Mouse (Mus musculus) midbrain, embryonic 11.5 days (tissue): ENCODE data around the gene Igsf9. TPM values are rescaled to one million over a fixed set of nuclear protein-coding genes. Genes with fewer than 3 reads are reported as not detected.

Experiments used
- ATAC-seq: fragments of 200-750 bp; cut with Nextera tagmentation; 2 replicates; pipeline ENCODE4 v1.8.0; 2017; ENCODE audit warnings: moderate TSS enrichment, moderate library complexity; ENCODE audit not compliant: low FRiP score
- DNase-seq: peaks from one replicate; pipeline ENCODE4 v3.0.0; 2015; ENCODE audit warnings: low spot score; ENCODE audit errors: missing footprints
- H3K27ac ChIP-seq: fragments of 300-500 bp; sonication (generic); 2 replicates; pipeline ENCODE4 v1.5.1; 2014; ENCODE audit warnings: low read depth, low read length
- H3K27me3 ChIP-seq: fragments of 300-500 bp; sonication (generic); 2 replicates; pipeline ENCODE4 v1.6.1; 2014; ENCODE audit warnings: mild to moderate bottlenecking, low read length, moderate library complexity, mixed read lengths; ENCODE audit not compliant: control insufficient read depth, insufficient read depth
- H3K36me3 ChIP-seq: fragments of 300-500 bp; sonication (generic); 2 replicates; pipeline ENCODE4 v1.6.1; 2014; ENCODE audit warnings: mild to moderate bottlenecking, low read length, moderate library complexity, mixed read lengths; ENCODE audit not compliant: control insufficient read depth, insufficient read depth
- H3K4me1 ChIP-seq: fragments of 300-500 bp; sonication (generic); 2 replicates; pipeline ENCODE4 v1.6.1; 2014; ENCODE audit warnings: low read length; ENCODE audit not compliant: control insufficient read depth, insufficient read depth
- H3K4me2 ChIP-seq: fragments of 300-500 bp; sonication (generic); 2 replicates; pipeline ENCODE4 v1.6.1; 2014; ENCODE audit warnings: mild to moderate bottlenecking, moderate library complexity
- H3K4me3 ChIP-seq: fragments of 300-500 bp; sonication (generic); 2 replicates; pipeline ENCODE4 v1.5.1; 2014; ENCODE audit warnings: low read depth, low read length
- H3K9ac ChIP-seq: fragments of 300-500 bp; sonication (generic); 2 replicates; pipeline ENCODE4 v1.6.1; 2014; ENCODE audit warnings: low read length
- H3K9me3 ChIP-seq: fragments of 300-500 bp; sonication (generic); 2 replicates; pipeline ENCODE4 v1.6.1; 2016; ENCODE audit warnings: low read length; ENCODE audit not compliant: control insufficient read depth
- WGBS: fragments of 180-500 bp; shearing (Covaris S2); extraction: QIAGEN DNeasy Blood & Tissue Kit; methylation state at CpG from one replicate; pipeline ENCODE4 v1.1.7; 2014; 5-methylcytosine and 5-hydroxymethylcytosine counted together
- polyA plus RNA-seq: library from polyadenylated mRNA; unstranded; fragments of >200 nt; fragmentation: Nextera tagmentation; extraction: Ambion mirVana; gene quantifications from 2 replicates; pipeline ENCODE4 v1.2.1, GENCODE M21; 2014

Igsf9 gene
- polyA plus RNA-seq, 1 experiment from 2014 or later = 49.7 TPM

DNA sequence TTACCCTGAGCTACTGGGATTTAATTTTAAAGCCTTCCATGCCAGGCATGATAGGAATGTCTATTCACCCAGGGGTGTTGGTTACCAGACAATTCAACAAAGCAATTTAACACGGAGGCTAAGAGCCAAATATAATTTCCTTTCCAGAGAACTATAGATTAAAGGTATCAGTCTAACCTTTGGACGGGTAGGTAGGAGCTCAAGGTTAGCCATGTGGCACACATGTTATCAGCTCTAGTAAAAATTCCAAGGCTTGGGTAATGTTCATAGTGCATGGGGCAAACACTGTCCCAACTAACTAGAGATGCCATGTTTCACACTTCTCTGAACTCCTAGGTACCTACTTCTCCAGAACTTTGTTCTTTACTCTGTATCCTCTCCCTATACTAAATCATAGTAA, 20.0 kb upstream of the Igsf9 start:
- Histone ChIP-seq H3K4me1 (no peaks in the 10 kb centered on the region), H3K27me3 (no peaks in the 10 kb centered on the region), H3K9ac (no peak overlapping the region), H3K4me2 (no peak overlapping the region), H3K4me3 (no peak overlapping the region), H3K36me3 (no peaks in the 10 kb centered on the region), H3K27ac (no peak overlapping the region), H3K9me3 (no peaks in the 10 kb centered on the region)
- WGBS = 86% methylated on average over 2 of the region's 2 CpGs
- DNase-seq = no peak
- no peak for ATAC-seq

DNA sequence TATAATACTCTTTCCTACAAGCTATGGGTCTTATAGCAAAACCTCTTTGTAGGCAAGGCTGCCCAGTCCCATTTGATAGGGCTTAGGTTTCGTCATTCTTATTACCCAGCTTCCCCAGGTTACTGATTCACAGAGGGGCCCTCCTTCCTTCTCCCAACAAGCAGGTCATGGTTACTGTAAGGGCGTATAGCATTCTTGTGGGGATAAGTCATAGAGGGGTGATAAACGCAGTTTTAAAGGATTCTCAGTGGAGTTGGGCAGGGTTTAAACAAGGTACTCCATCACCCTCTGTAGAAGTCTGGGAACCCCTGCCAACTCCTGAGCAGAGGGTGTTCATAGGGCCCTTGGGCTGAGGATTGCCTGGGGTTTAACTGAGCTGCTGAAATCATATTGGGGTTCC, 19.1 kb upstream of the Igsf9 start:
- Histone ChIP-seq H3K36me3 (no peaks in the 10 kb centered on the region), H3K9ac (no peak overlapping the region), H3K9me3 (no peaks in the 10 kb centered on the region), H3K27ac (no peak overlapping the region), H3K4me3 (no peak overlapping the region), H3K4me2 (no peak overlapping the region), H3K27me3 (no peaks in the 10 kb centered on the region), H3K4me1 (no peaks in the 10 kb centered on the region)
- WGBS = 88% methylated on average over 3 of the region's 3 CpGs
- DNase-seq (peak; percentile 60), ATAC-seq (no peak)

GRCm38 (mm10) chr1:172463387-172464333, 17.9 kb upstream of the Igsf9 start:
- DNase-seq (no peak), ATAC-seq (no peak)
- Histone ChIP-seq H3K27me3 (no peaks in the 10 kb centered on the region), H3K4me1 (no peaks in the 10 kb centered on the region), H3K9me3 (no peaks in the 10 kb centered on the region), H3K27ac (no peak overlapping the region), H3K36me3 (no peaks in the 10 kb centered on the region), H3K4me2 (no peak overlapping the region), H3K4me3 (no peak overlapping the region), H3K9ac (no peak overlapping the region)
- 88% methylated on average over 16 of the region's 16 CpGs for WGBS

GRCm38 (mm10) chr1:172468301-172468877, 13.2 kb upstream of the Igsf9 start:
- ATAC-seq (no peak), DNase-seq (no peak)
- Histone ChIP-seq H3K9ac (no peak overlapping the region), H3K9me3 (no peaks in the 10 kb centered on the region), H3K27ac (no peak overlapping the region), H3K4me3 (no peak overlapping the region), H3K4me2 (no peak overlapping the region), H3K36me3 (no peaks in the 10 kb centered on the region), H3K4me1 (no peaks in the 10 kb centered on the region), H3K27me3 (no peaks in the 10 kb centered on the region)
- 77% methylated on average over 11 of the region's 11 CpGs for WGBS

DNA sequence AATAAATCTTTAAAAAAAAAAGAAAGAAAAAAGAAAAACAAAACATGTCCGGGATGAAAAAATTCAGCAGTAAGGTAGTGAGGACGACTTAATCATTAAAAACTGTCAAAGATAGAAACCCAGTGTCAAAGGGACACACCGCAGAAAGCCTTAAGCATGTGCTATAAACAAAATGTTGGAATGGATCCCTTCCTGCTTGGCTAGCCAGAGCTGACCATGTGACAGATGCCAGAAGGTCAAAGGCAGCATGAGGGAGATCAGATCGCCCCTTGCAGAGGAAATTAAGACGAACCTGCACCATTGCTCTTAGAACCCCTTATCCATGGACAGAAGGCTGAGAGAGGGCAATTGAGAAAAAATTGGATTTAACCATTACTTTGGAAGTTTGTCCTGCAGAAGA, 12.2 kb upstream of the Igsf9 start:
- H3K4me3 ChIP-seq = no peak overlapping the region
- no peak overlapping the region for H3K4me2 ChIP-seq
- H3K27me3 ChIP-seq = no peaks in the 10 kb centered on the region
- H3K4me1 ChIP-seq = no peaks in the 10 kb centered on the region
- ATAC-seq (no peak), DNase-seq (no peak)
- H3K9ac ChIP-seq = no peak overlapping the region
- no peak overlapping the region for H3K27ac ChIP-seq
- 87% methylated on average over 5 of the region's 5 CpGs for WGBS
- no peaks in the 10 kb centered on the region for H3K36me3 ChIP-seq
- no peaks in the 10 kb centered on the region for H3K9me3 ChIP-seq

DNA sequence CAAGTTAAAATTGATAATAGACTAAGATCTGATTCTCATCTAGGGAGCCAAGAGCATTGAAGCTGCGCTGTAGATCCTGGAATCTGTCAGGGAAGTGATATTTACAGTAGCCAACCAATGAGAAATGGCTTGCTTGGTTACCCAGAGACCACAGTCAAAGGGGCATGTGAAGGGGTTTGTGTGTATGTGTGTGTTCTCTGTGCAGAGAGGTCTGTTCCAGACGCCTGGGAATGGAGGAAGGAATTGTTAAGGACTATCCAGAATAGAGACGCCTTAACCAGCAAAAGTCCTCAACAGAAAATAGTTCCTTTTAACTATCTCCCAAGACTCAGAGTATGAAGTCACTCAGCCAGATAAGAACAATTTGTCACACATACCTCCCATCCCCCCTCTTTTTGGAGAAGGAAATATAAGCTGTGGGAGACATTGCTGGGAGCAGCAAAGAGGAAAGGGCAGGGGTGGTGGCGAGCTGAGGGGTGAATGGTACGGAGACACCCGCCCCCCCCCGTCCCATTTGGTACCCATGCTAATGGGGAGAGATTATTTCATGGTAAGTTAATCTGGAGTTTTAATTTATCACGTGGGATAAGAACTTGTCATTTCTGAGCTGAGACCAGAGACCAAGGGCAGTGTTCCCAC, 11.7 kb upstream of the Igsf9 start:
- H3K9me3 ChIP-seq = no peaks in the 10 kb centered on the region
- no peak overlapping the region for H3K4me3 ChIP-seq
- DNase-seq (no peak), ATAC-seq (no peak)
- H3K4me1 ChIP-seq = no peaks in the 10 kb centered on the region
- no peak overlapping the region for H3K4me2 ChIP-seq
- no peaks in the 10 kb centered on the region for H3K36me3 ChIP-seq
- H3K27me3 ChIP-seq = no peaks in the 10 kb centered on the region
- H3K9ac ChIP-seq = no peak overlapping the region
- H3K27ac ChIP-seq = no peak overlapping the region
- 71% methylated on average over 8 of the region's 8 CpGs for WGBS

DNA sequence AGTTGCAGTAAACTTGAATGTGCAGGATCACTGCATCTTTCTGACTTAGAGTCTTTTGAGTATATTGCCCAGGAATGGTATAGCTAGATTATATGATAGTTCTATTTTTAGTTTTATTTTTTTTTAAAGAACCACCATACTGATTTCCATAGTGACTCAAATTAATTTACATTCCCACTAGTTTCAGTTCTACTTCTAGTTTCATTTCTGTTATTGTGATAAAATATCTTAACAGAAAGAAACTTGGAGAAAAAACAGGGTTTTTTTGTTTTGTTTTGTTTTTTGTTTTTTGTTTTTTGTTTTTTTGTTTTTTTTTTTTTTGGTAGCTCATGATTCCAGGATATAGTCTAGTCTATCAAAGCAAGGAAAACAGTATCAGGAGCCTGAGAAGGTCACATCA, 8.7 kb upstream of the Igsf9 start:
- Histone ChIP-seq H3K4me2 (no peak overlapping the region), H3K27ac (no peak overlapping the region), H3K9me3 (no peaks in the 10 kb centered on the region), H3K27me3 (no peaks in the 10 kb centered on the region), H3K4me3 (no peak overlapping the region), H3K36me3 (no peaks in the 10 kb centered on the region), H3K4me1 (no peaks in the 10 kb centered on the region), H3K9ac (no peak overlapping the region)
- no peak for ATAC-seq
- no peak for DNase-seq

DNA sequence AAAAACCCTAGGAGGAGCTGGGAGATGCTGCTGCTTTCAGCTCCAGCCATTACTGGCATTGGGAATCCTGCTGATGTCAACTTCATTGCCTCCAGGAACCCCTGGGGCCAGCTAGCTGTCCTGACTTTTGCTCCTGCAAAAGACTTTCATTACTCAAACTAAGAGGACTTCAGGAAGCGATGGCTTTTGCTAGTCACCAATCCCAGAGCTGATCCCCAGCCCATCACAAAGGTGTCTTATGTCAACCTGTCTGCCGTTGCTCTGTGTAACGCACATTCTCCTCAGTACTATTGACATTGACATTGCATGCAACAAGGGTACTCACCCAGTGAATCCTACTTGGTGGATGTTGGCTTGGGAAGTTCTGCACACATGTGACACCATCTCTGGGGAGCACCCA, 7.4 kb upstream of the Igsf9 start:
- 82% methylated on average over 3 of the region's 3 CpGs for WGBS

More for the DNA sequence above, 7.4 kb upstream of the Igsf9 start:
- no peak overlapping the region for H3K9ac ChIP-seq
- H3K4me3 ChIP-seq = no peak overlapping the region
- DNase-seq (peak; percentile 57), ATAC-seq (no peak)
- H3K9me3 ChIP-seq = no peaks in the 10 kb centered on the region
- no peak overlapping the region for H3K27ac ChIP-seq
- H3K27me3 ChIP-seq = no peaks in the 10 kb centered on the region
- H3K36me3 ChIP-seq = no peaks in the 10 kb centered on the region
- no peaks in the 10 kb centered on the region for H3K4me1 ChIP-seq
- H3K4me2 ChIP-seq = no peak overlapping the region
